Mouse (Mus musculus) embryonic facial prominence, embryonic 12.5 days (tissue): Measurements from ENCODE around the gene Srsf6. TPM values are rescaled to one million over a fixed set of nuclear protein-coding genes. Genes with fewer than 3 reads are reported as not detected.
A peak's percentile ranks its signal among the peaks of the same experiment; 100 is the strongest.

ENCODE experiments used
- ATAC-seq: fragments of 200-750 bp; cut with Nextera tagmentation; 2 replicates; pipeline ENCODE4 v1.8.0; 2017; ENCODE audit not compliant: insufficient number of reproducible peaks, insufficient read depth, low FRiP score, low TSS enrichment
- H3K27ac ChIP-seq: fragments of 300-500 bp; sonication (generic); 2 replicates; pipeline ENCODE4 v1.5.1; 2016; ENCODE audit warnings: mild to moderate bottlenecking
- H3K27me3 ChIP-seq: fragments of 300-500 bp; sonication (generic); 2 replicates; pipeline ENCODE4 v1.6.1; 2016; ENCODE audit warnings: mild to moderate bottlenecking, moderate library complexity
- H3K36me3 ChIP-seq: fragments of 300-500 bp; sonication (generic); 2 replicates; pipeline ENCODE4 v1.6.1; 2016; ENCODE audit warnings: mild to moderate bottlenecking
- H3K4me1 ChIP-seq: fragments of 300-500 bp; sonication (generic); 2 replicates; pipeline ENCODE4 v1.6.1; 2016
- H3K4me2 ChIP-seq: fragments of 300-500 bp; sonication (generic); replicated peaks from 2 replicates; pipeline ENCODE4 v1.6.1; 2016; ENCODE audit warnings: mild to moderate bottlenecking, moderate library complexity
- H3K4me3 ChIP-seq: fragments of 300-500 bp; sonication (generic); 2 replicates; pipeline ENCODE4 v1.5.1; 2016; ENCODE audit warnings: mild to moderate bottlenecking
- H3K9ac ChIP-seq: fragments of 300-500 bp; sonication (generic); 2 replicates; pipeline ENCODE4 v1.6.1; 2016; ENCODE audit warnings: mild to moderate bottlenecking, moderate library complexity
- H3K9me3 ChIP-seq: fragments of 300-500 bp; sonication (generic); 2 replicates; pipeline ENCODE4 v1.6.1; 2016; ENCODE audit warnings: mild to moderate bottlenecking, moderate library complexity
- WGBS: fragments of 180-500 bp; shearing (Covaris S2); methylation state at CpG from one replicate; pipeline ENCODE4 v1.1.7; 2016; 5-methylcytosine and 5-hydroxymethylcytosine counted together
- polyA plus RNA-seq: library from polyadenylated mRNA; unstranded; fragments of >200 nt; fragmentation: Nextera tagmentation; extraction: Ambion mirVana; gene quantifications from 2 replicates; pipeline ENCODE4 v1.2.1, GENCODE M21; 2016

The Srsf6 gene
- polyA plus RNA-seq, 1 experiment from 2014 or later = 274 TPM

DNA sequence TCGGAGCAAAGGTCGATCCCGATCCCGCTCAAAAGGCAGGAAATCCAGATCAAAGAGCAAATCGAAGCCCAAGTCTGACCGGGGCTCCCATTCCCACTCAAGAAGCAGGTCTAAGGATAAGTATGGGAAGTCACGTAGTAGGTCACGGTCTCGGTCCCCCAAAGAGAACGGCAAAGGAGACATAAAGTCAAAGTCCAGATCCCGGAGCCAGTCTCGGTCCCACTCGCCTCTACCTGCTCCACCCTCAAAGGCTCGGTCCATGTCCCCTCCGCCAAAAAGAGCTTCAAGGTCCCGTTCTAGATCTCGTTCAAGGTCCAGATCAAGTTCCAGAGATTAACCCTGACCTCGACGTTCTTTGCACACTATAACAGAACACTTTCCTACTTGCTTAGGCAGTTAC is 3.1 kb downstream of the Srsf6 start:
- Histone ChIP-seq H3K4me2 (no peak overlapping the region), H3K4me3 (no peak overlapping the region), H3K4me1 (peaks cover 8% of the 10 kb centered on the region), H3K27ac (no peak overlapping the region), H3K36me3 (peaks cover 63% of the 10 kb centered on the region), H3K9ac (no peak overlapping the region), H3K9me3 (no peaks in the 10 kb centered on the region), H3K27me3 (no peaks in the 10 kb centered on the region)
- 93% methylated on average over 19 of the region's 19 CpGs for WGBS
- no peak for ATAC-seq

DNA sequence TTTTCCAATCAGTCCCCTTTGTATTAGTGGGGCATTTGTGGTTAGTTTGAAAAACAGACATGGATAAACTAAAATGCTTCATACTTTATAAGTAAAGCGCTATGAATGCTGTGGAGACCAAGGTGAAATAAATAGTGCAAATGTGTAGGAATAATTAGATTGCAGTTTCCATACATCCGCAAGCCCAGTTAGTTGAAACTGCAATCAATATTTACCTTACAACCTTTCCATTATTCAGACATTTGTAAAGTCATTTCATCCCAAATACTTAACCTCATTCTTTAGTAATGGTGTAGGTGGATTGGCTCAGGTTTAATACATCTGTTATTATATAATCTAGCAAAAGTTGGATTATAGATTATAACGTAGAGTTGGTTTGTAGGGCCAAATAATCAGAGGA is 4.4 kb downstream of the Srsf6 start:
- Histone ChIP-seq H3K9me3 (no peaks in the 10 kb centered on the region), H3K4me2 (no peak overlapping the region), H3K4me1 (peaks cover 8% of the 10 kb centered on the region), H3K36me3 (peaks cover 71% of the 10 kb centered on the region), H3K9ac (no peak overlapping the region), H3K27ac (no peak overlapping the region), H3K27me3 (no peaks in the 10 kb centered on the region), H3K4me3 (no peak overlapping the region)
- 96% methylated on average over 3 of the region's 3 CpGs for WGBS
- ATAC-seq = no peak

DNA sequence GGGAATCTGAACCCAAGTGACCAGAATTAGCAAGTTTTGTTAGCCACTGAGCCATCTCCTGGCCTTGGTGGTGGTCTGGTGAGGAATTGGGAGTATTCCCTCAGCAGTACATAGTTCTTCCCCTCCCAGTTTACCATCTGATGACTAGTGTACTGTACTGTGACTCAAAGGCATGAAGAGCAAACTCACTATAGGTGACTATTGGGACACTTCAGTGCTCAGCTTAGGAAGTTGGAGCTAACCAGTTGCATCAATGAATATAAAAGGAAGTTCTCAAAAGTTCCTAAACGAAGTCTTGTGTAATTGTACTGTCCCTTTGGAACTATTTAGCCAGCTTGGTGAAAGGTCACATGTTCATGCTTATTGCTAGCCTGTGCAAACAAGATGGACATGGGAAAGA is 8.2 kb downstream of the Srsf6 start:
- Histone ChIP-seq H3K9me3 (no peaks in the 10 kb centered on the region), H3K4me3 (no peak overlapping the region), H3K27me3 (peaks cover 21% of the 10 kb centered on the region), H3K36me3 (peaks cover 52% of the 10 kb centered on the region), H3K4me1 (0 out of 2 replicates have a peak, but pooled peaks cover 3% of the 10 kb centered on the region), H3K27ac (no peak overlapping the region), H3K9ac (no peak overlapping the region), H3K4me2 (no peak overlapping the region)
- ATAC-seq = no peak
- WGBS = 78% methylated on average over 1 of the region's 1 CpGs

DNA sequence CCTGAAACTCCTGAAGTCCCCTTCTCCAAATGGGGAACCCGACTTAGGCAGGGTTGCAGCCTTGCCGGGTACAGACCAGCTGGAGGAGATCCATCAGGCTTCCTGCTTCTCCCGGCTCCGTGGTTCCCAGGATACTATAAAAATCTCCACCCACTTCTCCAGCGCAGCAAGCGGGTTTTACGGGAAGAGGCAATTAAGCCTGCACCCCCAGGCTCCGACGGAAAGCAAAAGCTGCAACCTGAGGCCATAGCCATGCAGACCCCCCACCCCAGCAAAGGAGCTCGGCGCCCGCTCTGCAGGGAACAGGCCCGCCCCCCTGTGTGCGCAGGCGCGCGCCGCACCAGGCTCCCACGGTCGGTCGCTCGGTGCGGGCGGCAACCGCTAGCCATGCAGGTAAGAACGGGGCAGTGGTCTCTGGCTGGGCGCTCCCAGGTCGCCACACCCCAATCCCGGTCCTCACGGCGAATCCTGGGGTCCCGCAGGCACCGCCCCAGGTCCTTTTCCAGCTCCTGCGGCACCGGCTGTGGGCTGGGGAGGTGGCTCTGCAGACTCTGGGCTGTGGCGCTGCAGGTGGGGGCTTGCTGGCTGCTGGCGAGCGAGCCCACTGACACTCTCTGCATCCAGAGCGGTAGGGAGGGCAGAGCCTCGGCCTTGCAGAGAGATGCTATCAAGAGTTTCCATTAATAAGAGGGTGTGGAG is 12.0 kb downstream of the Srsf6 start, which contains the start of gene L3mbtl1:
L3mbtl1 (plus strand) TSS at position 325 of the 699 bp plus-strand sequence.
- Histone ChIP-seq H3K9me3 (no peaks in the 10 kb centered on the region), H3K36me3 (peaks cover 20% of the 10 kb centered on the region), H3K4me3 (peak within 1 kb of the TSS; percentile 53), H3K4me1 (peaks cover 6% of the 10 kb centered on the region), H3K4me2 (peak within 1 kb of the TSS; percentile 93), H3K9ac (peak within 1 kb of the TSS; percentile 55), H3K27ac (no peak within 1 kb of the TSS), H3K27me3 (peaks cover 28% of the 10 kb centered on the region)
- ATAC-seq = 0 out of 2 replicates have a peak, but pooled peaks have one; percentile 38
- under 1% methylated on average over 40 of the region's 40 CpGs for WGBS

DNA sequence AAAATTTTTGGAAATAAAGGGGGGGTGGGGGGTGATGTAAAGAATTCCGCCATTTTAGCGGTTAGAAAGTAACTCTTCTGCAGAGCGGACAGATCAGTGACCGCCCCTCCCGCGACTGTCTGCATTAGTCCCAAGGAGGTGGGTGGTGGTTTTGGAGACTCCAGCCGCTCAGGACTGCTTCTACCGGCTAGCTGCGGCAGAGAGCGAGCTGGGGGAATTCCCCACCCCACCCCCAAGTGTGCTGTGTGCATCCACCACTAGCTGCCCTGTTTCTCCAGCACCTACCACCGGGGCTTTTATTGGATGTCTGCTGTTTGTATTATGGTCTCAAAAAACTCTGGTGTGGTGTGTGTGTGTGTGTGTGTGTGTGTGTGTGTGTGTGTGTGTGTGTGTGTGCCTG is 12.6 kb downstream of the Srsf6 start:
- no peaks in the 10 kb centered on the region for H3K9me3 ChIP-seq
- H3K4me3 ChIP-seq = peak overlapping the region; percentile 53; the same call in 1 of the 2 replicates
- peak overlapping the region; percentile 93 for H3K4me2 ChIP-seq
- 6% methylated on average over 11 of the region's 11 CpGs for WGBS
- H3K4me1 ChIP-seq = peaks cover 7% of the 10 kb centered on the region
- H3K27ac ChIP-seq = no peak overlapping the region
- peaks cover 14% of the 10 kb centered on the region for H3K36me3 ChIP-seq
- no peak overlapping the region for H3K9ac ChIP-seq
- H3K27me3 ChIP-seq = peaks cover 28% of the 10 kb centered on the region
- no peak for ATAC-seq

DNA sequence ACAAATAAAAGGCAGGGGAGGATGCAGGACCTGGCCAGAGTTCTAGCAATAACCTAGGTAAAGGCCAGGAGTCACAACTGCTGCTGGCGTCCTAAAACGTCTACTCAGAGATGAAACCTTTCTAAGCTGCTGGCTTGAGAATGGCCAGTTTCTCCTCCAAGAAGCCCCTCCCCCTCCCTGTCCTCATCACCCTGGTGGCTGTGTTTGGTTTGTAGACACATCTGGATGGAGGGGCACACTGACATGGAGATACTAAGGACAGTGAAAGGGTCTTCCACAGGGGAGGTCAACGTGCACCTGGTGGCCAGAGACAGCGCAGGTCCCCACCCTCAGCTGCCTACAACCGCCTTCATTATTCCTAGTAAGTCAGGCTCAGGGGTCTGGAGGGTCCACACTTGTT is 15.6 kb downstream of the Srsf6 start:
- peaks cover 7% of the 10 kb centered on the region for H3K4me1 ChIP-seq
- no peak overlapping the region for H3K9ac ChIP-seq
- peaks cover 19% of the 10 kb centered on the region for H3K27me3 ChIP-seq
- H3K4me2 ChIP-seq = no peak overlapping the region
- no peaks in the 10 kb centered on the region for H3K36me3 ChIP-seq
- H3K9me3 ChIP-seq = no peaks in the 10 kb centered on the region
- no peak for ATAC-seq
- 81% methylated on average over 5 of the region's 5 CpGs for WGBS
- H3K4me3 ChIP-seq = no peak overlapping the region
- no peak overlapping the region for H3K27ac ChIP-seq

DNA sequence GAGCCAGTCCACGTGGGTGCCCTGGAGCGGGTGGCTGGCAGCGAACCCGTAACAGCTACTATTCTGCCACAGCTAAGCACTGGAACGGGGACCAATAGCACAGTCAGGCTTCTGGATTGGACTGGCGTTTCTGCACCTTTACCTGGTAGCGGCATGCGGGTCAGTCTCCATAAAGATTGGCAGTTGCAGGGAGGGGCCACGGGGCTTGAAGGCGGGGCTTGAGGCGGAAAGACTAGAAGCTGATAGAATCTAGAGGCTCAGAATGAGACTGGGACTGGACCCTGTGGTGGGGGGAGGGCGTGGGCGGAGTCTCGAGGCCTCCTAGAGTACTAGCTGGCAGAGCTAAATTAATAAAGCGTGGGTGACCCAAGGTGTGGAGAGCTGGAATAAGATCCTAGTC is 16.4 kb downstream of the Srsf6 start:
- Histone ChIP-seq H3K4me1 (peaks cover 7% of the 10 kb centered on the region), H3K4me3 (peak overlapping the region; percentile 16), H3K9ac (no peak overlapping the region), H3K27ac (no peak overlapping the region), H3K4me2 (peak overlapping the region; percentile 45), H3K36me3 (no peaks in the 10 kb centered on the region), H3K27me3 (peaks cover 18% of the 10 kb centered on the region), H3K9me3 (no peaks in the 10 kb centered on the region)
- ATAC-seq = no peak
- WGBS = 29% methylated on average over 15 of the region's 15 CpGs

DNA sequence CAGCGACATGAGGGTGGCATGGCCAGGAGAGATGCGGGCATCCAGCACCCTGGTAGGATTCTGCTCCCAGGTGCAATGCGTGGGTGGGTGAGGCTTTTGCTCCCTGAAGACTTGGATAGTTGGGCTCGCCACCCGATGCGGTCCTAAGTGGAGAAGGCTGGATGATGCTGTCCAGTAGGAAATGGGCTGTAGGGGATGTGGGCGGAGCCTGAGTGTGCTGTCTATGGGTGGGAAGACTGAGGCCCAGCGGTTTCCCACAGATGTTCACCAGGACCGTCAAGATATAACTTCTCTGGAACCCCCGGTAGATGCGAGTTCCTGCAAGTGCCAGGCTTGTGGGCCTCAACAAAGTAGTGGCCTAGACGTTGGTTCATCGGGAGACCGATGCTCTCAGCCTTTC is 16.9 kb downstream of the Srsf6 start:
- H3K36me3 ChIP-seq = no peaks in the 10 kb centered on the region
- ATAC-seq = 0 out of 2 replicates have a peak, but pooled peaks have one; percentile 13
- H3K4me2 ChIP-seq = peak overlapping the region; percentile 45
- 56% methylated on average over 14 of the region's 14 CpGs for WGBS
- H3K9me3 ChIP-seq = no peaks in the 10 kb centered on the region
- no peak overlapping the region for H3K9ac ChIP-seq
- H3K4me3 ChIP-seq = peak overlapping the region; percentile 16
- H3K27ac ChIP-seq = no peak overlapping the region
- H3K4me1 ChIP-seq = peaks cover 7% of the 10 kb centered on the region
- peaks cover 18% of the 10 kb centered on the region for H3K27me3 ChIP-seq

DNA sequence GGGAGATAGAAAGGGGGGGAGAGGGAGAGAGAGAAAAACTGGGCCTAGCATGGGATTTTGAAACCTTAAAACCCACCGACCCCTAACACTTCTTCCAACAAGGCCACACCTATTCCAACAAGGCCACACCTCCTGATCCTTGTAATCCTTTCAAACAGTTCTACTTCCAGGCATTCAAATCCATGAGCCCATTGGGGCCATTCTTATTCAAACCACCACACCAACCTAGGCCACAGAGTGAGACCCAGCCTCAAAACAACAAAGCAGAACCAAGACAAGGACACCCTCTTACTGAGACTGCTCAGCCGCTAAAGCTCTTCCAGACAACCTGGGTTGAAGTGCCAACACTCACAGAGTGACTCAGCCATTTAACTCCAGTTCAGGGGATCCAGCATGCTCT is 19.4 kb downstream of the Srsf6 start:
- Histone ChIP-seq H3K27me3 (0 out of 2 replicates have a peak, but pooled peaks cover 4% of the 10 kb centered on the region), H3K9ac (no peak overlapping the region), H3K36me3 (no peaks in the 10 kb centered on the region), H3K4me1 (peaks cover 4% of the 10 kb centered on the region), H3K4me3 (no peak overlapping the region), H3K4me2 (no peak overlapping the region), H3K27ac (no peak overlapping the region), H3K9me3 (no peaks in the 10 kb centered on the region)
- ATAC-seq = no peak
- 89% methylated on average over 2 of the region's 2 CpGs for WGBS

DNA sequence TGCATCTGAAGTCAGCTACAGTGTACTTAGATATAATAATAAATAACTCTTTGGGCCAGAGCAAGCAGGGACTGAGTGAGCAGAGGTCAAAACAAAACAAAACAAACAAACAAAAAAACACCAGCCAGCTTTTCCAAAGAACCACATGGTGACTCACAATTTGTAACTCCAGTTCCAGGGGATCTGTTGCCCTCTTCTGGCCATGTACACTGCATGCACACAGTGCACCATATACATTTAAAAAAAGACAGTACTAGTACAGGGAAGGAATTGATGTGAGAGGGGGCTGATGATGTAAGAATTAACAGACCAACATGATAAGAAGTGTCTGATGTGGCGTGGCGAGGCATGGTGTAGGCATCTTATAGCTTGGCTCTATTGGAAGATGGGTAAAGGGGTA is 25.5 kb downstream of the Srsf6 start:
- H3K4me2 ChIP-seq = no peak overlapping the region
- 94% methylated on average over 2 of the region's 2 CpGs for WGBS

DNA sequence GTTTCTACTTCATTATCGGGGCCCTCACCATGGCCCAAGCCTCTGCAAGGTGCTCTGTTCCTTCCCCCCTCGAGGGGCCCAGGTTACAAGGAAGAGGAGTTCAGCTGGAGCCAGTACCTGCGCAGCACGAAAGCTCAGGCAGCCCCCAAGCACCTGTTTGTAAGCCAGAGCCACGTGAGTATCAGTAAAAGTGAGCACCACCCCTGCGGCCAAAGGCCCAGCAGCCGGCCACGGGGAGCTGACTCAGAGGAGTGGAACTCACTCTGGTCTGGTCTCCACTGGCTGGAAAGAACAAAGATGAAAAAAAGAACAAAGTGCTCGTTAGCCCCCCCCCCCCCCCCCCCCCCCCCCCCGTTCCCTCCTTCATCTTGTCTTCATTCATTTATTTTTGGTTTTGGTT is 30.0 kb downstream of the Srsf6 start:
- no peaks in the 10 kb centered on the region for H3K36me3 ChIP-seq
- no peak overlapping the region for H3K4me3 ChIP-seq
- no peaks in the 10 kb centered on the region for H3K9me3 ChIP-seq
- no peak for ATAC-seq
- H3K9ac ChIP-seq = no peak overlapping the region
- H3K4me1 ChIP-seq = no peaks in the 10 kb centered on the region
- no peaks in the 10 kb centered on the region for H3K27me3 ChIP-seq
- WGBS = 72% methylated on average over 8 of the region's 10 CpGs
- H3K4me2 ChIP-seq = no peak overlapping the region
- no peak overlapping the region for H3K27ac ChIP-seq

More for the DNA sequence above, 25.5 kb downstream of the Srsf6 start:
- Histone ChIP-seq H3K9ac (no peak overlapping the region), H3K4me1 (no peaks in the 10 kb centered on the region), H3K27ac (no peak overlapping the region), H3K27me3 (no peaks in the 10 kb centered on the region), H3K9me3 (no peaks in the 10 kb centered on the region), H3K4me3 (no peak overlapping the region), H3K36me3 (no peaks in the 10 kb centered on the region)
- ATAC-seq = no peak

DNA sequence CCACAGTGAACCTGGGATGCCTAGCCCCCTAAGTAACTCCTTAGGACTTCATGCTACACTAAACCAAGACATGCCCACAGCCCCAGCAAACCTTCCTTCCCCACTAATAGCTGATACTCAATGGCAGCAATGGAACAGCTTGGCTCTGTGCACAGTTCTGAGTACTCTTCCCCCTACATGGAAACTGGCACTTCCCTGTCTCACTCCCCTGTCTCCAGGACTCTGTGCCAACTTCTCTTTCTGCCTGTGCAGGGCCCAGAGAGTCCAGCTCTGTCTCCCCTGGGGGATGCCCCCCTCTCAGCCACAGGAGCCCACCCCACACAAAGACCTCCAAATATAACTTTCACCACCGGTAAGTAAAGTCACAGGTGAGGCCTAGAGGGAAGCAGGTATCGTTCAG is 35.4 kb downstream of the Srsf6 start:
- Histone ChIP-seq H3K4me3 (no peak overlapping the region), H3K9me3 (no peaks in the 10 kb centered on the region), H3K36me3 (no peaks in the 10 kb centered on the region), H3K27ac (no peak overlapping the region), H3K9ac (no peak overlapping the region), H3K4me1 (no peaks in the 10 kb centered on the region), H3K27me3 (no peaks in the 10 kb centered on the region), H3K4me2 (no peak overlapping the region)
- 88% methylated on average over 2 of the region's 2 CpGs for WGBS
- no peak for ATAC-seq
